Mouse (Mus musculus) cerebellum, postnatal 36 days (tissue): ENCODE measurements at regions not wholly inside any gene's neighbourhood (a gene's known extent, or its start where the extent isn't known, plus 50 kb on each side); places are given as distances from the start of the nearest gene placed in this dataset.
"Not testable (repeated sequence)": the region's sequence is repeated elsewhere in the genome, so short reads cannot be mapped to it uniquely, and the experiment has no call there.

Source experiments
- DNase-seq, 2 experiments: peaks; one replicate each; pipeline ENCODE4 v3.0.0; 2021 to 2022; ENCODE audit warnings: mixed read lengths in 2 of 2

DNA sequence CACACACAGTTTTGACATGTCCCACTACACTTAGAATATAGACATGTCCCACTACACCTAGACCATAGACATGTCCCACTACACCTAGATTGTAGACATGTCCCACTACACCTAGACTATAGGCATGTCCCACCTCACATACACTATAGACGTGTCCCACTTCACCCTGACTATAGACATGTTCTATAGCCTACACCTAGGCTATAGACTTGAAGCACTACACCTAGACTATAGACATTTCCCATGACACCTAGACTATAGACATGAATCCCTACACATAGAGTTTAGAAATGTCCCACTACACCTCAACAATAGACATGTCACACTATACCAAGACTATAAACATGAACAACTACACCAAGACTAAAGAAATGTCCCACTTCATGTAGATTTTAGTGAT lies 2580.9 kb downstream of the Gm37988 start:
- DNase-seq: no peak

DNA sequence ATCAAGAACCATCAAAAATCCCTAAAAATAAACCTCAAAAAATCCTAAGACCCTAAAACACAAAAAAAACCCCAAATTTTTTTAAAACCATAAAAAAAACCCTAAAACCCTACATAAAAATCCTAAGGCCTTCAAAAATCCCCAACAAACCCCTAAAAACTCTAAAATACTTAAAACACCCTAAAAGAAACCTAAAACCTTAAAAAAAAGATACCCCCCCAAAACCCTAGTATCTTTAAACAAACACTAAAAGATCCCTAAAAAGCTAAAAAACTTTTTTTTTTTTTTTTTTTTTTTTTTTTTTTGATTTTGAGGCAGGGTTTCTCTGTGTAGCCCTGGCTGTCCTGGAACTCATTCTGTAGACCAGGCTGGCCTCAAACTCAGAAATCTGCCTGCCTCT lies 2585.8 kb downstream of the Gm37988 start:
- DNase-seq: no peak

DNA sequence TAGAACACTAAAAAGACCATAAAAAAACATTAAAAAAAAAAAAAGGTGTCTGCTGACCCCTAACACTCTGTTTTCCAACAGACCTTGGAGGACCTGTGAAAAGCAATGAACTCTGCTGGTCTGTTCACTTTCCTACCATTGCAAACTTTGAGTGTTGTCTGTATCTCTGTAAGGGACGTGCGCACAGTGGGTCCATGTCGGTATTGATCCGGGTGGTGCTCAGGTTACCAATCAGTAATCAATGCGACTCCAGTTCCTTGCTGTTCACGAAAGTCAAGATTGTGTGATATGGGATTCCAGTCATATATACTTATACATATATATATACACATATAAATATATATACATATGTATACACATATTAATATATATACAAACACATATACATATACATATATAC lies 2586.5 kb downstream of the Gm37988 start:
- no peak for DNase-seq

DNA sequence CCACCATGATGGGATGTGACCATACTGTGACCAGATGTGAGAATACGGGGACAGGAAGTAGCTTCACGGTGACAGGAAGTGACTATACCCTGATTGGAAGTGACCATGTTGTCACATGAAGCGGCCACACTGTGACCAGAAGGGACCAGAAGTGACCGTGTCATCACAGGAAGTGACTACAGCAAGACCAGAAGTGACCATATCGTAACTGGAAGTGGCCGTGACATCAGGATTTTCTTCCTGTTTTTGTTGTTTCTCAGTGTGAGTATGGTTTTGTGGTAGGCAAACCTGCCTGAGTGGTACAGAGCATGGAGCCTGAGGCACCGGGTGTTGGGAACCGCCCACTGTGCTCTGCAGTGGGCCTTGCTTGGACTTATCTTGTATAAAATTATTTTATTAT lies 2587.8 kb downstream of the Gm37988 start:
- no peak for DNase-seq

DNA sequence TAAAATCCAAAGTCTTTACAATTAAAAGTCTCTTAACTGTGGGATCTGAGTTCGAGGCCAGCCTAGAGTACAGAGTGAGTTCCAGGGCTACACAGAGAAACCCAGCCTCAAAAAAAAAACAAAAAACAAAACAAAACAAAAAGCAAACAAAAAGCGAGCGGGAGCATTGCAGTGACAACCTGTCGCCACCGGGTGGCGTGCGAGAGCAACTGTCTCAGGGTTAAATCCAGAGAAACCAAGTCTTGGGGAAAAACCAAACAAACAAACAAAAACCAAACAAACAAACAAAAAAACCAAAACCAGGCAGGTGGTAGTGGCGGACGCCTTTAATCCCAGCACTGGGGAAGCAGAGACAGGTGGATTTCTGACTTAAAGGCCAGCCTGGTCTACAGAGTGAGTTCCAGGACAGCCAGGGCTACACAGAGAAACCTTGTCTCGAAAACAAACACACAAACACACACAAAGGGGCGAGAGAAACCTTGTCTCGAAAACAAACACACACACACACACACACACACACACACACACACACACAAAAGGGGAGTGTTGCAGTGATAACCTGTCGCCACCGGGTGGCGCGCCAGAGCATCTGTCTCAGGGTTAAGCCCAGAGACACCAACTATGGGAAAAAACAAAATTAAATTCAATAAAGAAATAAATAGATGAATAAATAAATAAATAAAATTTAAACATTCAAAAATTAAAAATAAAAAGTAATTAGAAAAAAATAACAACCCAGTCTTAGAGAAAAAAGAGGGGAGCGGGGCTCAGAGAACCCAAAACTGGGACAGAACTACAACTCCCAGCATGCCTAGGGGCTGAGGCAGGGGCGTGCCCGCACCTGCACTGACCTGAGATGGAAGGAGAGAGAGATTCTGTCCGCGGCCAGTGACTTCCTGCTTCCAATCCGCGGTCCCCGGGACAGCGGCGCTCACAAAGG lies 2589.4 kb downstream of the Gm37988 start:
- peak; percentile 66 to 73 for DNase-seq

DNA sequence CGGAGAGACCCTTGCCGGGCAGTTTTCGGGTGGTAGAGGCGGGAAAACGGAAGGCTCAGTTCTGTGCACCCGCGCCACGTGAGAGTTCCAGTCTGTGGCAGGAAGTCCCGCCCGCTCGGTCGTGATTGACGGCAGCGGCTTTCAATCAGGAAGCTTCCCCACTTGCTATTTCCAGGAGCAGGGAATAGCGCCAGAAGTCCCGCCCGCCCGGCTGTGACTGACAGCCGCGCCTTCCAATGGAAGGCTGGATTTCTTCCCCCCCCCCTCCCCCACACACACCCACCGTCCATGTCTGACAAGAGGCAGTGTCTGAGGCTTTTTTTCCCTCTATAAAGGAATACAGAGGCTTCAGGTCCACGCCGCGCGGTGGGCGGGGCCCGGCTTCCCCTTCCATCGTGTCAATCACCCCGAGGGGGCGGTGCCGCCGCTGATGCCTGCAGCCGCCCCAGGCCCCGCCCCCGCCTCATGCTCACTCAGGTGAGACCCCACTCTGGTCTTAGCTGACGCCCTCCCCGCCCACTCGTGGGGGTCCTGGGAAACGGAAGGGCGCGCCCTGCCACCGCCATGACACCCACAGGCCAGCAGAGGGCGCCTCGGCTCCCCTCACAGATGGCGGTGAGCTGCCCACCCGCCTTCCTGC lies 2590.2 kb downstream of the Gm37988 start:
- DNase-seq: peak; percentile 99

DNA sequence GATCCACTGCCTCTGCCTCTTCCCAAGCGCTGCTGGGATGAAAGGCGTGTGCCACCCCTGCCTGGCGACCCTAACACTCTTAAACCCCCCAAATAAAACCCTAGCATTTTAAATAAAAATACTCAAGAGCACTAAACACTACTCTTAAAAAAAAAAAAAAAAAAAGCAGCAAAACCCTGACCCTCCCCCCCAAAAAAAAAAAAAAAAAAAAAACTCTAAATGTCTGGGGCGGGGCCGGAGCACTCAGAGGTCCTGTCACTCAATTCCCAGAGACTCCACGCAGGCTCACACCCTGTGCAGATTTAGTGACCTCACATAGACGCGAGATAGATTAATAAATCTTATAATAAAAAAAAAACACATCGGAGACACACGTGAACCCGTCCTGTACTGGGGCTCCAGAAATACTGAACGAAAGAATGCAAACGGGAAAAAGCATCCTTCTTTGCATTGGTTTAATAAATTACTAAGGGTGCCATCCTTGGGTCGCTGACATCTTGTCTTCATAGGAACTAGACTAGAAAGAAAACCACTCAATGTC lies 2591.1 kb downstream of the Gm37988 start:
- DNase-seq: peak in 1 of 2 experiments; percentile 3

DNA sequence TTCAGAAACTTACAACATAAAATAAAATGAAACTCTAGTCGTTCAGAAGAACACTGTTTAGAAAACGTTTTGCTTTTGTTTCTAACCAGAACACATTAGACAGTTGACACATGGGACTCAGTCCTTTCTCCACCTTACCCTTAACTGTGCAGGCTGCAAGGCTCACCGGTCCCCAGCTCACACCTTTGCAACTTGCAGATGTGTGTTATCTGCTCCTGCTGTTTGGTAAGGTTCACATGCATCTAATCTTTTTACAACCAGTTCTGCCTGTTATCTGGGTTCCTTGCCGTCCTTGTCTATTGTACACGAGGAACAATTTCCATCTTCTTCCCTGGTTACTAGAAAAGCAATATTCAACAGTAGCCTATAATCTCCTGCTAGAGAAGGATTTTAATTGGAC lies 2598.0 kb downstream of the Gm37988 start:
- DNase-seq: not testable (repeated sequence)

DNA sequence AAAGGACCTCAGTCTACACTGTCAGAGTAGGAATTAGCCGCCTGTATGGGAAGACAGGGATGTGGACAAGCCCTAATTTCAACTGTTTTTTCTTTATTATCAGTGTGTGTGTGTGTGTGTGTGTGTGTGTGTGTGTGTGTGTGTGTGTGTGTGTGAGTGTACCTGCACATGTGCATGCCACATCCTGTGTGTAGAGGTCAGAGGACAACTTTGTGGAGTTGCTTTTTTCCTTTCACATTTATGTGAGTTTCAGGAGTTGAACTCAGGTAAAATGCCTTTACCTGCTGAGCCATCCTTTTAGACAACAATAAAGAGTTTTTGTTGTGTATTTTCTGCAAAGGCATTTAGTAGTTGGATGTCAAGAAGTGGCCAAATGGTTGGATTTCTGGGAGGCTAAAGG lies 2606.8 kb downstream of the Gm37988 start:
- DNase-seq: no peak

DNA sequence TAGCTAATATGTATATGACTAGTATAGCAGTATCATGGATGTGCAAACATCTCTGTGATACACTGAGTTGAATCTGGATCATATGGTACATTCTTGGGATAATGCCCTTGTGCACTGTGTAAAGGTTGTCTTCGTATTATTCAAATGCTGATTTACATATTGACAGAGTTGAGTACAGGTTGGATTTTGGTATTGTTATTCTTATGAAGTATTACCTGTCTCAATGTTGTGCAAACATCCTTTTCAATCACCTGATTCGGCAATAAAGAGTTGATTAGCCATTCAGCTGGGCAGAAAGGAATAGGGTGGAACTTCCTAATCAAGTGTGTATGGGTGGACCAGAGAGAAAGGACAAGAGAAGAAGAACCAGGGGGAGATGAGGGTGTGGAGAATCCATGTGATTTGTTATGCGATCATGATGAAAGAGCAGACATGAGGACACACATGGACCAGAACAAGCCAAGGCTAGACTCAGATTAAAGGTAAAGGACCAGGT lies 2644.0 kb downstream of the Gm37988 start:
- no peak for DNase-seq

DNA sequence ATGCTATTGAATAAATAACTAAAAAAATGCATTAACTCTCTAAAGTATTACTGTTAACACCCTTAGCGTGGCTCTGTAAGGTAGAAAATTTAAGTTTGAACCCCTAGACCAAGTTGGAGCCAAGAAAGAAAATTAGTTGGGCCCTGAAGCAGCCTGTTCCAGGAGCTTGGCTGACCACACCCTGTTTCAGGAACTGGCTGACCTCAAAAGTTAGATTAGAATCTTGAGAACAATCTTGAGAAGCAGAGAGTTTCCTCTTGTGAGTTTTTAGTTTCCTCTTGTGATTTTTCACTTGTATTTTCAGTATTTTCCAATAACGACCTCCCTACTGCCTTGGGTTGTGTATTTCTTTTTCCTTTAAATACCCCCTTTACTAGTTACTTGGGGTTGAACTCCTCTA lies 2647.2 kb downstream of the Gm37988 start:
- DNase-seq: no peak

DNA sequence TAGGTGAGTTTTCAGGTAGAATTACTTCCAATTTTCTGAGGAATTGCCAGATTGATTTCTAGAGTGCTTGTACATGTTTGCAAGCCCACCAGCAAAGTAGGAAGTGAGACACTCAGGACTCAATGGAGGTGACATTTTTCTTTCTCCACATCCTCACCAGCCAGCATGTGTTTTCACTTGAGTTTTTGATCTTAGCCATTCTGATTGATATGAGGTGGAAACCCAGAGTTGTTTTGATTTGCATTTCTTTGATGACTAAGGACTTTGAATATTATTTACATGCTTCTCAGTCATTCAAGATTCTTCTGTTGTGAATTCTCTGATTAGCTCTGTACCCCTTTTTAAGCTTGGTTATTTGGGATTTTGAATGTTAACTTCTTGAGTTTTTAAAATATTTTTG lies 2650.2 kb downstream of the Gm37988 start:
- DNase-seq: no peak

DNA sequence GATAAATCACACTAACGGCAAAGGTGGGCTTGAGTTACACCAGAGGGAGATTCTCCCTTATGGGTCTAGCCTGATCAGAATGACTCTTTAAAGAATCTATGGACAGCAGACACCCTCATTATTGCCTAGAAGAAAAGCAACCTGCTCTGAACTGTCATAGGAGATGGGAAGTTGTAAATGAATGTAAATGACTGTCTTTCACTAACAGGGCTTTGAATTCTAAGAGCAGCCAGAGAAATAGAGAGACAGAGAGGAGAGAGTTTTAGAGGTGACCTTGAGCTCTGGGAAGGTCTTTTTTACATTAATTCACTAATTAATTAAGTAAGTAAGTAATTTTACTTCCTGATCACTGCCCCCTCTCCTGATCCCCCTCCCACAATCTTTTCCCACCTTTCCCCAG lies 2686.4 kb downstream of the Gm37988 start:
- no peak for DNase-seq

DNA sequence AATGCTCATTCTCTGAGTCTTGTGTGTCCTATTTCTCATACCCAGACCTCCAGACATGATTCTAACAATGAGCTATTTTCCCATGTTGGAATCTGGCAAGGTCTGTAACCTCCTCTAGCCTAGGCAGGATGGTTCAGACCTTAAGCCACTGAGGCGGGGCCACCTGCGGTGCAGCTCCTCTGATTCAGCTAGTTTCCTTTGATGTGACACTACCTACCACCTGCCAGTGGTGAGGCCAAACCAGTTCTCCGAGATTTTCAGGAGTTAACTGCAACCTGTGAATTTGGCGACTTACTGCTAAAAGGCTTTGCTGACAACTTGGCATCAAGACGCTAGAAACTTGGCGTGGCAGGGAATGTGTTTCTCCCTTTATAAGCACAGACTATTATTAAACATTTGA lies 2691.3 kb downstream of the Gm37988 start:
- DNase-seq: no peak

DNA sequence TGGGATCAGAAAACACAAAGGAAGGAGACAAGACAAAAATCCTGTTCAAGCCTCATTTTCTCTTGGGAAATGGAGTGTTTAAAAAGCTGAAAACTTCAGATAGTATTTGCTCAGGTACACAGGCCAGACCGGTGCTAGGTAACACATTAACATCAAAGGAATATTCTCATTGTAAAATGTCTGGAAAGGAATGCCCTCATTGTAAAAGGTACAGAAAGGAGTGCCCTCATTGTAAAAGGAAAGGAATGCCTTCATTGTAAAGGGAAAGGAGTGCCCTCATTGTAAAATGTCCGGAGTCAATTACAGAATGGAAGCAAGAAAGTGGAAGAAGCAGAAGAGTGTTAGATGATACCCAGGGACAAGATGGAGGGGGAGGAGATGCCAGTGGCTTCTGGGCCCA lies 2694.7 kb downstream of the Gm37988 start:
- DNase-seq: no peak

DNA sequence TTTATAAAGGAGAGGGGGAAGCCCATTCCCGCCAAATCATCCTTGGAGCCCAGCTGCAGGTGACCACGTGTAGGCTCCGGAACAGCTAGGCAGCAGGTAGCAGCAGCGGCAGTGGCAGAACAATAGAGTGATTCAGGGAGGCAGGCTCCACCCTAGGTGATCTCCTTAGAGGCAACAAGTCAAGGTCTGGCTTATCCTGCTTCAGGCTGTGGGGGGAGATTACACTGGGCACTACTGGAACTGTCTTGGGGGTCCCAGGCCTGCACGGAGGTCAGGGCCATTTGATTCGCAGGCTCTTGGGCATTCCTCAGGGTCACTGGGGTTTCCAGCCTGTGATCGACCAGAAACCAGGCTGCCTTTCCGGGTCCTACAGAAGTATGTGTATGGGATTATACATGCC lies 2711.1 kb downstream of the Gm37988 start:
- no peak for DNase-seq

DNA sequence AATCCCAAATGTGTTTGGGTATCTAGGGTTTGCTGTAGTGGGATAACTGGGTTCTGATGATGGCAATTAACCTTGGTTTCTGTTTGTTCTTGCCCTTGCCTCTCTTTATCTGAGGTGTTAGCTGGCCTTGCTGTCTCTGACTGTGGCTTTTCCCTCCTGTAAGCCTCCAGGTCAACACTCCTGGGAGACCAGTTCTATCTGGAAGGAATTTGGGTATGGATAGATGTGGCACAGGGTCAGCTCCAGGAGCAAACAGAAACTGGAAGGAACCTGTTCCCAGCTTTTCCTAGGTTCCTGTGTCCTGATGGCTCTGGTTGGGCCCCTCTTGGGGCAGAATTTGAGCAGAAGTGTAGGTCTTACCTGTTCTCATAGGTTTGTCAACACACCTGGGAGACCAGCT lies 2725.8 kb downstream of the Gm37988 start:
- DNase-seq: no peak

DNA sequence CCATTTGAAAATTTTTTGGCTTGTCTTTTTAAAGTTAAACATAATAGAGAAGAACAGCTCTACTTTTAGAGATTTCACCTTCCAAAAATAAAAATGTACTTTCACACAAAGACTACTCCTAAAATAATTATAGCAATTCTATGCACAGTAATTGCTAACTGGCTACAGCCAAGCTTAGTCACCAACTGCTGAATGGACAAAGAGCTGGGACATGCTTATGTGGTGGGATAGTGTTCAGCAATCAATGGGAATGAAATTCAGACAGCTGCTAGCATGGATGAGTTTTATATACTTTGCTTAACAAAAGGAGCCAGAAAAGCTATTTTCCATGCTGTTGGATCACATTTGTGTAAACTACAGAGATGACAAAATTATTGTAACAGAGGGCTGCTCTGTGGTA lies 2727.5 kb downstream of the Gm37988 start:
- no peak for DNase-seq

DNA sequence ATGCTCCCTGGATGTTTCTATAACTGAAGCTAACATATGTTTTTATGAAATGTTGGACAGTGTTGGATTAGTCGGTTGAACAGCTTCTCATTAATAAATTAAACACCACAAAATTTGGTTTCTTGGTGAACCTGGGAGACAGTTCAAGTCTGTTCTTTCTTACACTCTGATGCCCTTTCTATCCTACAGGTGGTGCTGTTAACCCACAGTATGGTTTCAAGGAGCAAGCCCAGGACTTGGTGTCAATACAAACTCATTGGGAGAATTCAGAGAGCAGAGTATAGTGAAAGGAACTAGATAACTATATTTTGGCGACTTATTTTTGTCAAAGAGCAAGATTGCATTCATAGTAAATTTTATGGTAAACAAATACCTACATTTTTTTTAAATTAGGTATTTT lies 2735.8 kb downstream of the Gm37988 start:
- no peak for DNase-seq

DNA sequence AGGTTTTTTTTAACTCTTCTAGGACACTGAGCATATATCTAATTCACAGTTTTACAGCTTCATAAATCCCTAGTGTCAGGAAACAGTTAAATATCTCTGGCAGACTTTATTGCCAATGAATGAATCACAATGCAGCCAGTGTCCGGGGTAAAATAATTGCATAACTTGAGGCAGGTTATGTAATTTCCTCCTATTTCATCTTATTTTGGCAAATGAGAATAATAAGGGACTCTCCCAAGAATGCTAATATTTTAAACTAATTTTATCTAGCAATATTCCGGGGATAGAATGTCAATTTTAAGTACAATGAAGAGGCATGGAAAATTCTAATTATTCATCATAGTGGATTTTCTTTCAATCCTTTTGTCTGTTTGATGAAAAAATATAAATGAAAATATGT lies 2740.6 kb downstream of the Gm37988 start:
- DNase-seq: no peak

DNA sequence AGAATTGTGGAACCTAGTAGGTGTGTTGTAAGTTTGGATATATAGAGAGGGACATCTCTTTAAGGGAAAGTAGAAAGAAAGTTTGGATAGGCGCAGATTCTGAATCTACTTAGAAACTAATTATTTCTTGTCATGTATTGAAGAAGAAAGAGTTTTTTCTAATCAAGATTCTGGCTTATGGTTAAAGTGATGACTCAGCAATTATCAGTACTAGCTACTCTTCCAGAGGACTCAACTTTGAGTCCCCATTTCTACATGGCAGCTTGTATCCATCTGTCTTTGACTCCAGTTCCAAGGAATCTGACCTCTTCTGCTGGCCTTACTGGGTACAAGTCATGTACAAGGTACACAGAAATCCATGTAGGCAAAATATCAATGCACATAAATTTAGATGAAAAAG lies 2767.1 kb downstream of the Gm37988 start:
- DNase-seq: no peak

DNA sequence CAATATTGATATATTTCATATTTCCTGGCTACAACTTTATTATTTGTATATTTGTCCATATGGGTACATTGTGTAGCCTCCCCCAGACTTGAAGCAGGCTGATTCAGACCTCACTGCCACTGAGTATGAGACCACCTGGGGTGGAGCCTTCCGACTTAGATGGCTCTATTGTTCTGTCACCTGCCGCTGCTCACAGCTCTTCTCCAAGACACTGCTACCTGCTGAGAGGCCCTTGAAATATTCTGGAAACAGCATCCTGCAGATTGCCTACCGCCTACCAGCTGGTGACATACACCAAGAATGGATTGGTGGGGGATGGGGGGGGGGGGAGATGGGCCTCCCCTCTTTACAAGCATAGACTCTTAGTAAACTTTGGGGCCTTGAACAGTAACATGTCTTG lies 2778.7 kb downstream of the Gm37988 start:
- DNase-seq: no peak

DNA sequence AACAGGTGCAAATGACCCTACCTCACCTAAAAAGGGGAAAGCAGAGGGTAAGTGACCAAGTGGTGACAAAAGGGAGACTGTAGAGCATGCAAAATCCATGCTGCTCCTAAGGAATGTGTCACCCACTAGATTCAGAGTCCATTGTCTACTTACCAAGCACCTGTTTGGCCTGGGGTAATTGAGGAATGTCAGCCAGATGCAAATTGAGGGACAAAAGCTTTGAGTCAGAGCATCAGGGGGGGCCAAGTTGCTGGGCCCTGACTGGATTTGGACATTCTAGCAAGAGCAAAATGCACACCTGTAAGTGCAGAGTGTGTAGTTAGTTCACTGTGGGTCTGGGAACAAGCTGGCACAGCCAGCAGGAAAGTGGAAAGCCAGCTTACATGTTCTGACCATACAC lies 2783.6 kb downstream of the Gm37988 start:
- no peak for DNase-seq
